Mouse (Mus musculus) MEL (cell line): ENCODE results near the gene Snta1. TPM values are rescaled to one million over a fixed set of nuclear protein-coding genes. Genes with fewer than 3 reads are reported as not detected.
A peak's percentile ranks its signal among the peaks of the same experiment; 100 is the strongest.

Experiments used
- DNase-seq: peaks from one replicate; pipeline ENCODE4 v3.0.0; 2011; ENCODE audit warnings: low read depth, low spot score
- H3K27ac ChIP-seq: 2 replicates; pipeline ENCODE4 v1.5.1; 2012; ENCODE audit warnings: low read depth, mild to moderate bottlenecking, control low read depth, low read length, moderate library complexity; ENCODE audit not compliant: control insufficient read depth
- H3K27me3 ChIP-seq, 2 experiments: fragments of 150-350 bp in 1 of 2; sonication (generic) in 1 of 2; 2 replicates each; pipeline ENCODE4 v1.6.1; 2012; ENCODE audit warnings: low read length in 2 of 2, mild to moderate bottlenecking in 2 of 2, improper control_type of control experiment in 1 of 2, moderate library complexity in 1 of 2; ENCODE audit not compliant: insufficient read depth in 2 of 2, control insufficient read depth in 1 of 2
- H3K36me3 ChIP-seq, 2 experiments: 2 replicates each; pipeline ENCODE4 v1.6.1; 2012 to 2014; ENCODE audit warnings: low read length in 2 of 2, improper control_type of control experiment in 1 of 2, inconsistent platforms in 1 of 2, mild to moderate bottlenecking in 1 of 2; ENCODE audit not compliant: insufficient read depth in 2 of 2, control insufficient read depth in 1 of 2
- H3K4me1 ChIP-seq, 2 experiments: fragments of 150-350 bp in 1 of 2; sonication (generic) in 1 of 2; 2 replicates each; pipeline ENCODE4 v1.6.1; 2012; ENCODE audit warnings: low read length in 2 of 2, improper control_type of control experiment in 1 of 2, mild to moderate bottlenecking in 1 of 2; ENCODE audit not compliant: insufficient read depth in 2 of 2, control insufficient read depth in 1 of 2
- H3K4me3 ChIP-seq, 2 experiments: fragments of 150-350 bp in 1 of 2; sonication (generic) in 1 of 2; 2 replicates each; pipeline ENCODE4 v1.5.1; 2012; ENCODE audit warnings: low read depth in 2 of 2, low read length in 2 of 2, mild to moderate bottlenecking in 2 of 2, moderate library complexity in 2 of 2, control low read depth in 1 of 2, improper control_type of control experiment in 1 of 2; ENCODE audit not compliant: control insufficient read depth in 1 of 2, insufficient read depth in 1 of 2
- H3K79me2 ChIP-seq: 2 replicates; pipeline ENCODE4 v1.6.1; 2012; ENCODE audit warnings: mild to moderate bottlenecking, low read length, moderate library complexity; ENCODE audit not compliant: control insufficient read depth, poor library complexity, insufficient read depth
- H3K9ac ChIP-seq: 2 replicates; pipeline ENCODE4 v1.6.1; 2012; ENCODE audit warnings: low read depth, mild to moderate bottlenecking, control low read depth, low read length, moderate library complexity; ENCODE audit not compliant: control insufficient read depth, poor library complexity, severe bottlenecking
- H3K9me3 ChIP-seq: fragments of 150-350 bp; sonication (generic); replicated peaks from 2 replicates; pipeline ENCODE4 v1.6.1; 2012; ENCODE audit warnings: mild to moderate bottlenecking, low read length, improper control_type of control experiment, moderate library complexity; ENCODE audit not compliant: insufficient read depth
- BHLHE40 ChIP-seq: IDR thresholded peaks from 2 replicates; pipeline ENCODE4 v1.6.1; 2012; ENCODE audit warnings: low read depth, mild to moderate bottlenecking, inconsistent platforms, low read length, improper control_type of control experiment, borderline replicate concordance
- CHD1 ChIP-seq: IDR thresholded peaks from 2 replicates; pipeline ENCODE4 v1.6.1; 2012; ENCODE audit warnings: low read depth, mild to moderate bottlenecking, inconsistent platforms, low read length, improper control_type of control experiment
- CHD2 ChIP-seq: IDR thresholded peaks from 2 replicates; pipeline ENCODE4 v1.6.1; 2011; ENCODE audit warnings: low read length, improper control_type of control experiment
- CTCF ChIP-seq, 3 experiments: IDR thresholded peaks in 2 of 3; conservative IDR thresholded peaks in 1 of 3; 2 replicates each; pipeline ENCODE4 v1.5.1; 2011 to 2012; ENCODE audit warnings: low read length in 3 of 3, low read depth in 2 of 3, mild to moderate bottlenecking in 2 of 3, improper control_type of control experiment in 1 of 3, inconsistent platforms in 1 of 3, mixed read lengths in 1 of 3, moderate library complexity in 1 of 3; ENCODE audit not compliant: control insufficient read depth in 1 of 3, insufficient read depth in 1 of 3, poor library complexity in 1 of 3, severe bottlenecking in 1 of 3
- EP300 ChIP-seq, 2 experiments: IDR thresholded peaks; 2 replicates each; pipeline ENCODE4 v1.6.1; 2011; ENCODE audit warnings: improper control_type of control experiment in 2 of 2, low read length in 2 of 2, low read depth in 1 of 2, mild to moderate bottlenecking in 1 of 2
- ETS1 ChIP-seq: IDR thresholded peaks from 2 replicates; pipeline ENCODE4 v1.6.1; 2012; ENCODE audit warnings: low read depth, mild to moderate bottlenecking, inconsistent platforms, low read length, improper control_type of control experiment, moderate library complexity
- GABPA ChIP-seq: IDR thresholded peaks from 2 replicates; pipeline ENCODE4 v1.6.1; 2012; ENCODE audit warnings: low read depth, mild to moderate bottlenecking, inconsistent platforms, low read length, improper control_type of control experiment, moderate library complexity
- GATA1 ChIP-seq: IDR thresholded peaks from 2 replicates; pipeline ENCODE4 v1.6.1; 2011; ENCODE audit warnings: low read depth, low read length, improper control_type of control experiment
- JUND ChIP-seq: IDR thresholded peaks from 2 replicates; pipeline ENCODE4 v1.6.1; 2011; ENCODE audit warnings: low read depth, mild to moderate bottlenecking, improper control_type of control experiment, low read length
- MAFK ChIP-seq: IDR thresholded peaks from 2 replicates; pipeline ENCODE4 v1.6.1; 2011; ENCODE audit warnings: low read depth, mild to moderate bottlenecking, low read length, improper control_type of control experiment, borderline replicate concordance
- MAX ChIP-seq: IDR thresholded peaks from 2 replicates; pipeline ENCODE4 v1.6.1; 2011; ENCODE audit warnings: low read length, improper control_type of control experiment
- MAZ ChIP-seq: IDR thresholded peaks from 2 replicates; pipeline ENCODE4 v1.6.1; 2012; ENCODE audit warnings: low read depth, mild to moderate bottlenecking, inconsistent platforms, low read length, improper control_type of control experiment
- MEF2A ChIP-seq: IDR thresholded peaks from 2 replicates; pipeline ENCODE4 v1.6.1; 2014; ENCODE audit warnings: low read depth, mild to moderate bottlenecking, inconsistent platforms, low read length, improper control_type of control experiment; ENCODE audit not compliant: poor library complexity, insufficient replicate concordance, severe bottlenecking; ENCODE audit errors: extremely low read depth
- MXI1 ChIP-seq: IDR thresholded peaks from 2 replicates; pipeline ENCODE4 v1.6.1; 2011; ENCODE audit warnings: mild to moderate bottlenecking, low read depth, low read length, improper control_type of control experiment
- POLR2AphosphoS2 ChIP-seq: IDR thresholded peaks from 2 replicates; pipeline ENCODE4 v1.6.1; 2011; ENCODE audit warnings: low read length, improper control_type of control experiment
- POLR2AphosphoS5 ChIP-seq: IDR thresholded peaks from 2 replicates; pipeline ENCODE4 v1.6.1; 2012; ENCODE audit warnings: low read depth, borderline replicate concordance, mild to moderate bottlenecking, inconsistent platforms, low read length, moderate library complexity, mixed read lengths
- RAD21 ChIP-seq: IDR thresholded peaks from 2 replicates; pipeline ENCODE4 v1.6.1; 2011; ENCODE audit warnings: mild to moderate bottlenecking, low read depth, low read length, improper control_type of control experiment
- RCOR1 ChIP-seq: IDR thresholded peaks from 2 replicates; pipeline ENCODE4 v1.6.1; 2012; ENCODE audit warnings: low read depth, mild to moderate bottlenecking, inconsistent platforms, low read length, improper control_type of control experiment
- SIN3A ChIP-seq: IDR thresholded peaks from 2 replicates; pipeline ENCODE4 v1.6.1; 2012; ENCODE audit warnings: low read length, improper control_type of control experiment, inconsistent platforms
- TAL1 ChIP-seq: IDR thresholded peaks from 2 replicates; pipeline ENCODE4 v1.6.1; 2012; ENCODE audit warnings: mild to moderate bottlenecking, inconsistent platforms, low read length, moderate library complexity, mixed read lengths
- TCF12 ChIP-seq: IDR thresholded peaks from 2 replicates; pipeline ENCODE4 v1.6.1; 2014; ENCODE audit warnings: low read depth, mild to moderate bottlenecking, inconsistent platforms, low read length, improper control_type of control experiment, moderate library complexity
- UBTF ChIP-seq: IDR thresholded peaks from 2 replicates; pipeline ENCODE4 v1.6.1; 2012; ENCODE audit warnings: low read depth, mild to moderate bottlenecking, inconsistent platforms, low read length, improper control_type of control experiment, moderate library complexity, borderline replicate concordance; ENCODE audit not compliant: insufficient read depth
- ZC3H11A ChIP-seq: IDR thresholded peaks from 2 replicates; pipeline ENCODE4 v1.6.1; 2012; ENCODE audit warnings: low read depth, mild to moderate bottlenecking, inconsistent platforms, low read length, improper control_type of control experiment
- ZMIZ1 ChIP-seq: IDR thresholded peaks from 2 replicates; pipeline ENCODE4 v1.6.1; 2012; ENCODE audit warnings: low read depth, mild to moderate bottlenecking, inconsistent platforms, low read length, improper control_type of control experiment, moderate library complexity
- ZNF384 ChIP-seq: IDR thresholded peaks from 2 replicates; pipeline ENCODE4 v1.6.1; 2012; ENCODE audit warnings: low read depth, mild to moderate bottlenecking, inconsistent platforms, low read length, improper control_type of control experiment
- polyA plus RNA-seq, 2 experiments: library from polyadenylated mRNA; stranded (reverse) in 1 of 2; unstranded in 1 of 2; fragments of >175 nt in 1 of 2; fragments of >200 nt in 1 of 2; gene quantifications; 2 replicates each; pipeline versions ENCODE4 v1.2.1 to v1.2.4; 2012; ENCODE audit warnings: low replicate concordance in 2 of 2, low read depth in 1 of 2; ENCODE audit not compliant: insufficient read length in 2 of 2, insufficient read depth in 1 of 2, missing spikeins in 1 of 2
- total RNA-seq: library from RNA; depleted of rRNA; stranded (reverse); fragments of 300-350 nt; gene quantifications from 2 replicates; pipeline ENCODE4 v1.2.3, GENCODE M21; 2012

Snta1 gene
- total and polyA plus RNA-seq, 3 experiments = 2.7 to 6.7 TPM; not detected in 1

- Histone ChIP-seq H3K9me3 (no peaks in the 10 kb centered on the region), H3K36me3 (peaks cover 1 to 46% of the 10 kb centered on the region in 2 experiments; a peak in 2 of 4 replicates), H3K9ac (no peak overlapping the region), H3K4me1 (peaks cover 16 to 29% of the 10 kb centered on the region in 2 experiments), H3K27me3 (no peaks in the 10 kb centered on the region), H3K4me3 (peak overlapping the region; percentile 19 to 41; a peak in 2 of 4 replicates), H3K79me2 (peaks cover 12% of the 10 kb centered on the region), H3K27ac (peak overlapping the region; percentile 52; the same call in 1 of the 2 replicates)
- DNase-seq = peak; percentile 69
- no peak for TF ChIP-seq CHD1
- no peak for TF ChIP-seq ZMIZ1
- TF ChIP-seq UBTF = no peak
- no peak for TF ChIP-seq MAX
- TF ChIP-seq JUND = no peak
- TF ChIP-seq MEF2A = no peak
- TF ChIP-seq EP300 (IDR thresholded peaks at IDR 0.05; ENCODE audit: low read depth in 1 of 2, low read length in 2 of 2) = peak in 1 of 2 experiments; percentile 5; a peak in 1 of 4 replicates
- no peak for TF ChIP-seq ZC3H11A
- TF ChIP-seq ETS1 = peak; percentile 53; the same call in 1 of the 2 replicates
- no peak for TF ChIP-seq MAZ
- TF ChIP-seq MAFK = no peak
- TF ChIP-seq SIN3A = peak; percentile 75
Observed at GRCm38 (mm10) chr2:154455776-154456175, 47.9 kb upstream of the Snta1 start.

DNA sequence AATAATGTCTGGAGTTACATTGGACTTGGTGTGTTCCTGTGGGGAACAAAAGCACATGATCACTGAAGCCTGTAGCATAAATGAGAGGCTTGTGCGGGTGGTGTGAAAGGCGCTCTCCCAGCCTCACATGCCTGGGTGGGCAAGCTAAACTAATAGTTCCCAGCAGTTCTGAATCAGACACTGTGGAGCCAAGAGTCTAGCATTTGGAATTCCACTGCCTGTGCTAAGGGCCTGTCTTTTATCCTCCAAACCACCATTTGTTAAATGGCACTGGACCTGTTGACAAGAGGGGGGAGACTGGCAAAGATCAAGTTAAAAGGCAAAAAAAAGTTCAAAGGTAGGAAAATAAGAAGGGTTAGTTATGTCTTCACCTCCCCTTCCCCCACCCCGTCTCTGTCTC is 46.7 kb upstream of the Snta1 start:
- Histone ChIP-seq H3K4me1 (peaks cover 9 to 26% of the 10 kb centered on the region in 2 experiments), H3K27ac (no peak overlapping the region), H3K9me3 (no peaks in the 10 kb centered on the region), H3K36me3 (peaks cover 1 to 40% of the 10 kb centered on the region in 2 experiments; a peak in 2 of 4 replicates), H3K4me3 (no peak overlapping the region), H3K79me2 (peaks cover 9% of the 10 kb centered on the region), H3K9ac (no peak overlapping the region), H3K27me3 (no peaks in the 10 kb centered on the region)
- TF ChIP-seq CHD2 = no peak
- no peak for DNase-seq

DNA sequence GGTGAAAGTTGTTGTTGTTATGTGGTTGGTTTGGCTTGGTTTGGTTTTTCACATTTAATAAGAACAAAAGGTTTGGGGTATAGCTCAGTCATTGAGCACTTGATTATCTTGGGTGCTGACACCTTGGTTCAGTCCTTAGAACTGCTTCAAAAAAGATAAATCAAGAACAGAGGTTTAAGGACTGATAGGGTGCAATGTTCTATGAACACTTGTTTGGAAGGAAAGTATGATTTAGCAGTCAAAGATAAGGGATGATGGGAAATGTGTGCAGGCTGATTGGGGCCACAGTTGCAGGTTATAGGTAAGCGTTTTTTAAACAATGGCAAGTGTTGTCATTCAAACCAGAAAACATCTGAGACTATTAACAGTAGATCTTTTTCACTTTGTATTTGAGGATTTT is 46.2 kb upstream of the Snta1 start:
- Histone ChIP-seq H3K27ac (peak overlapping the region; percentile 29; the same call in 1 of the 2 replicates), H3K27me3 (no peaks in the 10 kb centered on the region), H3K36me3 (peaks cover 1 to 36% of the 10 kb centered on the region in 2 experiments; a peak in 2 of 4 replicates), H3K9ac (no peak overlapping the region), H3K4me1 (peaks cover 8 to 26% of the 10 kb centered on the region in 2 experiments), H3K79me2 (peaks cover 9% of the 10 kb centered on the region), H3K4me3 (no peak overlapping the region), H3K9me3 (no peaks in the 10 kb centered on the region)
- peak; percentile 70 for DNase-seq
- TF ChIP-seq EP300 (IDR thresholded peaks at IDR 0.05; ENCODE audit: low read depth in 1 of 2, low read length in 2 of 2) = peak; percentile 89 to 92
- no peak for TF ChIP-seq POLR2AphosphoS2
- no peak for TF ChIP-seq POLR2AphosphoS5
- TF ChIP-seq ETS1 = peak; percentile 84
- TF ChIP-seq MXI1 = peak; percentile 43; the same call in 1 of the 2 replicates
- no peak for TF ChIP-seq UBTF
- TF ChIP-seq GABPA = no peak
- peak; percentile 60 for TF ChIP-seq SIN3A
- peak; percentile 93 for TF ChIP-seq TCF12
- TF ChIP-seq GATA1 = peak; percentile 95
- TF ChIP-seq RAD21 = no peak
- peak; percentile 25; the same call in 1 of the 2 replicates for TF ChIP-seq BHLHE40
- TF ChIP-seq MAFK = peak; percentile 59; the same call in 1 of the 2 replicates
- peak; percentile 99 for TF ChIP-seq RCOR1
- 0 out of 2 replicates have a peak, but pooled peaks have one; percentile 18 for TF ChIP-seq ZNF384
- peak; percentile 74 for TF ChIP-seq TAL1
- TF ChIP-seq CHD1 = no peak
- TF ChIP-seq CTCF (IDR thresholded peaks at IDR 0.05 in 2 of 3, conservative IDR thresholded peaks at IDR 0.05 in 1 of 3; ENCODE audit: control insufficient read depth in 1 of 3, insufficient read depth in 1 of 3, low read depth in 2 of 3, low read length in 3 of 3, poor library complexity in 1 of 3, severe bottlenecking in 1 of 3) = no peak
